Mouse (Mus musculus): ENCODE measurements around the gene Gcn1l1. TPM values are rescaled to one million over a fixed set of nuclear protein-coding genes. Genes with fewer than 3 reads are reported as not detected.

Gcn1l1 gene
- total and polyA plus RNA-seq, 3 experiments = 18.2 to 81.9 (median 62.9) TPM

DNA sequence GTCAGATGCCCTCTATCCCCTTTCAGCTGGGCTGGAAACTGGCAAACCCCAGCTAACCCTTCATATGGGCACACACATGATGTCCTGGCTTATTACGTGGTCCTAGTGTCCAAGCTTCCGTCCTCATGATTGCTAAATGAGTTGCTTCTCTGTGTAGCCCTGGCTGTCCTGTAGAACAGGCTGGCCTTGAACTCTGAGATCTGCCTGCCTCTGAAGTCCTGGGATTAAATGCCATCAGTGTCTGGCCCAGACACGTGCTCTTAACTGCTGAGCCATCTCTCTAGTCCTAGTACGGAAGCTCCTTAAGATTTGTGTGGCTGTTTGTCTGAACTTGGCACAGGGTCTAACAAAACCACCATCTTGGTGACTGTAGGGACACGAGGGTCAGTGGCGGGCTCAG, 38.5 kb downstream of the Gcn1l1 start:
- H3K36me3 ChIP-seq (replicated peaks in 1 of 2; ENCODE audit: control insufficient read depth in 1 of 2, insufficient read depth in 1 of 2, low read length in 1 of 2) = peaks cover 74 to 87% of the 10 kb centered on the region in 2 experiments
- dilution Hi-C loops (cut with MboI; ENCODE audit: extremely low pct_ligation_motif_present, extremely low pct_unique_long_range_greater_than_20kb, low sequenced_read_pairs) = no loop called here

DNA sequence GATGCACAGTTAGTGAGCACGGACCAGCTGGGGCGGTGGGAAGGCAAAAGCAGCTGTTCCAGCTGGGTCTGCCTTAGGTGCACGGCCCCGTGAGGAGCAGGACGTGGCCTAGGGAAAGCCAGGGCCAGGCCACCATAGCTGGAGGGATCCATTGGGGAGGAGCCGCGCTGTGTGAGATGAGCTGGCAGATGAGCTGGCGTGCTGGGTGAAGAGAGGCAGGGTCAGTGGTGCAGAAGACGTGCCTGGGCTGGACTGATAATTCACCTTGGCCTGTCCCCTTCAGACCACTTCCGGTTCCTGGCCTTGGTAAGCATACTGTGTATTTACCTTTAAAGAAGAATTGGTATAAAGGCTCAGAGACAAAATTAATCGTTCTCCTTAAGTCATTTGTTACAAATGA, 46.5 kb downstream of the Gcn1l1 start:
- dilution Hi-C loops (cut with MboI; ENCODE audit: extremely low pct_ligation_motif_present, extremely low pct_unique_long_range_greater_than_20kb, low sequenced_read_pairs) = no loop called here
- Histone ChIP-seq H3K9ac (ENCODE audit: insufficient read depth, low read depth) (no peak overlapping the region), H3K36me3 (replicated peaks in 1 of 2; ENCODE audit: control insufficient read depth in 1 of 2, insufficient read depth in 1 of 2, low read length in 1 of 2) (peaks cover 88 to 94% of the 10 kb centered on the region in 2 experiments), H3K4me3 (replicated peaks in 1 of 3; ENCODE audit: low read depth in 2 of 3, low read length in 2 of 3, poor library complexity in 1 of 3) (no peak overlapping the region), H3K9me3 (replicated peaks; ENCODE audit: low read length) (no peaks in the 10 kb centered on the region), H3K79me2 (replicated peaks; ENCODE audit: control insufficient read depth, extremely low read depth, insufficient read depth, poor library complexity, severe bottlenecking) (no peaks in the 10 kb centered on the region), H3K4me2 (ENCODE audit: insufficient read depth, low read depth, poor library complexity, severe bottlenecking) (no peak overlapping the region), H3K27ac (ENCODE audit: insufficient read depth, low read depth) (no peak overlapping the region; the same call in 1 of the 2 replicates), H3K4me1 (ENCODE audit: control insufficient read depth in 1 of 2, insufficient read depth in 2 of 2) (no peaks in the 10 kb centered on the region), H3K27me3 (replicated peaks) (no peaks in the 10 kb centered on the region)
- TF ChIP-seq ELF1 (IDR thresholded peaks at IDR 0.05; ENCODE audit: low read depth, low read length) = no peak
- TF ChIP-seq MEF2A (IDR thresholded peaks at IDR 0.05; ENCODE audit: borderline replicate concordance, low read depth, low read length) = no peak
- TF ChIP-seq HCFC1 (IDR thresholded peaks at IDR 0.05; ENCODE audit: low read depth, low read length) = no peak
- TF ChIP-seq TBP (conservative IDR thresholded peaks at IDR 0.05; ENCODE audit: low read depth, low read length) = no peak
- DNase-seq (ENCODE audit: extremely low read depth) = no peak
- in situ Hi-C loops (cut with MboI; ENCODE audit: low pct_ligation_motif_present, low pct_unique_long_range_greater_than_20kb, low sequenced_read_pairs) = loop anchor here (5.0 kb wide), 1 partner anchor 34 kb away; no protein-coding TSS in a partner anchor

More for the DNA sequence above, 38.5 kb downstream of the Gcn1l1 start:
- in situ Hi-C loops (cut with MboI; ENCODE audit: low pct_ligation_motif_present, low pct_unique_long_range_greater_than_20kb, low sequenced_read_pairs) = no loop called here
- no peaks in the 10 kb centered on the region for H3K9me3 ChIP-seq (replicated peaks; ENCODE audit: low read length)
- H3K27ac ChIP-seq (ENCODE audit: insufficient read depth, low read depth) = no peak overlapping the region
- no peak overlapping the region for H3K4me2 ChIP-seq (ENCODE audit: insufficient read depth, low read depth, poor library complexity, severe bottlenecking)
- no peaks in the 10 kb centered on the region for H3K4me1 ChIP-seq (ENCODE audit: control insufficient read depth in 1 of 2, insufficient read depth in 2 of 2)
- H3K4me3 ChIP-seq (replicated peaks in 1 of 3; ENCODE audit: low read depth in 2 of 3, low read length in 2 of 3, poor library complexity in 1 of 3) = no peak overlapping the region
- H3K9ac ChIP-seq (ENCODE audit: insufficient read depth, low read depth) = no peak overlapping the region
- H3K27me3 ChIP-seq (replicated peaks) = no peaks in the 10 kb centered on the region
- no peak for TF ChIP-seq MAX (IDR thresholded peaks at IDR 0.05; ENCODE audit: low read length)
- no peak for TF ChIP-seq TCF12 (IDR thresholded peaks at IDR 0.05; ENCODE audit: low read depth, low read length)
- TF ChIP-seq RCOR1 (conservative IDR thresholded peaks at IDR 0.05; ENCODE audit: low read depth, low read length) = no peak
- no peak for TF ChIP-seq CHD1 (IDR thresholded peaks at IDR 0.05; ENCODE audit: low read depth, low read length)
- no peak for TF ChIP-seq MAZ (IDR thresholded peaks at IDR 0.05; ENCODE audit: low read depth, low read length)
- no peak for TF ChIP-seq ZC3H11A (IDR thresholded peaks at IDR 0.05; ENCODE audit: low read depth, low read length)
- TF ChIP-seq ETS1 (conservative IDR thresholded peaks at IDR 0.05; ENCODE audit: low read depth, low read length) = no peak
- no peak for DNase-seq (ENCODE audit: extremely low read depth)
- no peaks in the 10 kb centered on the region for H3K79me2 ChIP-seq (replicated peaks; ENCODE audit: control insufficient read depth, extremely low read depth, insufficient read depth, poor library complexity, severe bottlenecking)

DNA sequence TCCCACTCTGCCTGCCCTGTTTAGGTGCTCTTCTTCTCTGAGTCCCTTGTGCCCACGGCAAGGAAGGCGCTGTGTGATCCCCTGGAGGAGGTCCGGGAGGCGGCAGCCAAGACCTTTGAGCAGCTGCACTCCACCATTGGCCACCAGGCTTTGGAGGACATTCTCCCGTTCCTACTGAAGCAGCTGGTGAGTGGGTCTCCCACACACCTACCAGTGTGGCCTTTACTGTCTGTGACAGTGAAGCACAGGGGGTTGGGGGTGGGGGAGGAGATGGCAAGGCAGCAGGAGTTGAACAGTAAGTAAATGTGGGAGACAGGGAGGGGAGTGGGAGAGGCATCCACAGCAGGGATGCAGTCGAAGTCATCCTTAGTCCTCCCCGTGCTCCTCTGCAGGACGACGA, 48.3 kb downstream of the Gcn1l1 start:
- Histone ChIP-seq H3K4me2 (ENCODE audit: insufficient read depth, low read depth, poor library complexity, severe bottlenecking) (no peak overlapping the region), H3K9ac (ENCODE audit: insufficient read depth, low read depth) (no peak overlapping the region), H3K4me3 (replicated peaks in 1 of 3; ENCODE audit: low read depth in 2 of 3, low read length in 2 of 3, poor library complexity in 1 of 3) (no peak overlapping the region), H3K79me2 (replicated peaks; ENCODE audit: control insufficient read depth, extremely low read depth, insufficient read depth, poor library complexity, severe bottlenecking) (no peaks in the 10 kb centered on the region), H3K36me3 (replicated peaks in 1 of 2; ENCODE audit: control insufficient read depth in 1 of 2, insufficient read depth in 1 of 2, low read length in 1 of 2) (peaks cover 96 to 100% of the 10 kb centered on the region in 2 experiments), H3K9me3 (replicated peaks; ENCODE audit: low read length) (no peaks in the 10 kb centered on the region), H3K27me3 (replicated peaks) (no peaks in the 10 kb centered on the region), H3K27ac (ENCODE audit: insufficient read depth, low read depth) (no peak overlapping the region), H3K4me1 (ENCODE audit: control insufficient read depth in 1 of 2, insufficient read depth in 2 of 2) (no peaks in the 10 kb centered on the region)
- in situ Hi-C loops (cut with MboI; ENCODE audit: low pct_ligation_motif_present, low pct_unique_long_range_greater_than_20kb, low sequenced_read_pairs) = loop anchor here (5.0 kb wide), 1 partner anchor 36 kb away; no protein-coding TSS in a partner anchor
- dilution Hi-C loops (cut with MboI; ENCODE audit: extremely low pct_ligation_motif_present, extremely low pct_unique_long_range_greater_than_20kb, low sequenced_read_pairs) = no loop called here
- DNase-seq (ENCODE audit: extremely low read depth) = no peak
- TF ChIP-seq ETS1 (conservative IDR thresholded peaks at IDR 0.05; ENCODE audit: low read depth, low read length) = no peak
- no peak for TF ChIP-seq JUN (IDR thresholded peaks at IDR 0.05; ENCODE audit: insufficient read depth, low read depth, low read length)
- no peak for TF ChIP-seq NRF1 (IDR thresholded peaks at IDR 0.05; ENCODE audit: low read depth, low read length)
- TF ChIP-seq PAX5 (IDR thresholded peaks at IDR 0.05; ENCODE audit: low read length) = no peak
- no peak for TF ChIP-seq MEF2A (IDR thresholded peaks at IDR 0.05; ENCODE audit: borderline replicate concordance, low read depth, low read length)
- TF ChIP-seq SIN3A (IDR thresholded peaks at IDR 0.05; ENCODE audit: low read length) = no peak
- TF ChIP-seq UBTF (IDR thresholded peaks at IDR 0.05; ENCODE audit: low read depth, low read length) = no peak
- TF ChIP-seq POLR2AphosphoS2 (IDR thresholded peaks at IDR 0.05; ENCODE audit: low read depth, low read length) = no peak
- no peak for TF ChIP-seq BHLHE40 (IDR thresholded peaks at IDR 0.05; ENCODE audit: low read depth, low read length)
- no peak for TF ChIP-seq ZKSCAN1 (IDR thresholded peaks at IDR 0.05; ENCODE audit: borderline replicate concordance, low read depth, low read length)
- TF ChIP-seq GABPA (IDR thresholded peaks at IDR 0.05; ENCODE audit: insufficient replicate concordance, low read depth, low read length) = no peak
- TF ChIP-seq MXI1 (IDR thresholded peaks at IDR 0.05; ENCODE audit: low read depth, low read length) = no peak
- no peak for TF ChIP-seq CHD2 (IDR thresholded peaks at IDR 0.05; ENCODE audit: low read length)
- no peak for TF ChIP-seq IRF4 (IDR thresholded peaks at IDR 0.05; ENCODE audit: low read depth, low read length)
- TF ChIP-seq TBP (conservative IDR thresholded peaks at IDR 0.05; ENCODE audit: low read depth, low read length) = no peak
- TF ChIP-seq CTCF (conservative IDR thresholded peaks at IDR 0.05 in 1 of 2, IDR thresholded peaks at IDR 0.05 in 1 of 2; ENCODE audit: low read depth in 2 of 2, low read length in 2 of 2) = no peak
- no peak for TF ChIP-seq MAFK (IDR thresholded peaks at IDR 0.05; ENCODE audit: insufficient replicate concordance, low read length)
- no peak for TF ChIP-seq NELFE (IDR thresholded peaks at IDR 0.05; ENCODE audit: low read depth, low read length)
- no peak for TF ChIP-seq HCFC1 (IDR thresholded peaks at IDR 0.05; ENCODE audit: low read depth, low read length)
